Mouse (Mus musculus) ES-Bruce4 (cell line): Measurements from ENCODE around the gene Crygs. TPM values are rescaled to one million over a fixed set of nuclear protein-coding genes. Genes with fewer than 3 reads are reported as not detected.

Experiments used
- H3K27ac ChIP-seq: 2 replicates; pipeline ENCODE4 v1.5.1; 2012; ENCODE audit warnings: low read length, inconsistent platforms; ENCODE audit not compliant: insufficient read depth
- H3K27me3 ChIP-seq: 2 replicates; pipeline ENCODE4 v1.6.1; 2012; ENCODE audit warnings: mild to moderate bottlenecking, low read length, inconsistent platforms; ENCODE audit not compliant: control insufficient read depth, poor library complexity, insufficient read depth, severe bottlenecking
- H3K36me3 ChIP-seq: 2 replicates; pipeline ENCODE4 v1.6.1; 2012; ENCODE audit warnings: inconsistent platforms, mild to moderate bottlenecking, low read length, moderate library complexity; ENCODE audit not compliant: control insufficient read depth, poor library complexity, insufficient read depth, severe bottlenecking
- H3K4me1 ChIP-seq: one replicate; pipeline ENCODE4 v1.8.1; 2011; ENCODE audit warnings: low read length; ENCODE audit not compliant: control insufficient read depth, insufficient read depth
- H3K4me3 ChIP-seq: 2 replicates; pipeline ENCODE4 v1.5.1; 2011; ENCODE audit warnings: low read depth, mild to moderate bottlenecking, low read length
- H3K9ac ChIP-seq: 2 replicates; pipeline ENCODE4 v1.6.1; 2012; ENCODE audit warnings: low read depth, mild to moderate bottlenecking, inconsistent platforms; ENCODE audit not compliant: poor library complexity, severe bottlenecking
- H3K9me3 ChIP-seq: replicated peaks from 2 replicates; pipeline ENCODE4 v1.6.1; 2012; ENCODE audit warnings: mild to moderate bottlenecking, low read length, inconsistent platforms; ENCODE audit not compliant: control insufficient read depth, poor library complexity, insufficient read depth, severe bottlenecking
- CTCF ChIP-seq: IDR thresholded peaks from one replicate; pipeline ENCODE4 v1.8.1; 2011; ENCODE audit warnings: low read depth, low read length
- EP300 ChIP-seq: IDR thresholded peaks from 2 replicates; pipeline ENCODE4 v1.6.1; 2011; ENCODE audit warnings: low read depth, low read length; ENCODE audit not compliant: insufficient read depth
- POLR2A ChIP-seq: IDR thresholded peaks from one replicate; pipeline ENCODE4 v1.8.1; 2011; ENCODE audit warnings: low read length; ENCODE audit not compliant: insufficient read depth
- polyA plus RNA-seq: library from polyadenylated mRNA; stranded (reverse); fragments of >200 nt; gene quantifications from 2 replicates; pipeline ENCODE4 v1.2.4, GENCODE M21; 2011; ENCODE audit warnings: low read depth; ENCODE audit not compliant: missing spikeins, insufficient read depth, insufficient read length

Gene Crygs
- polyA plus RNA-seq, 1 experiment, result not detected

DNA sequence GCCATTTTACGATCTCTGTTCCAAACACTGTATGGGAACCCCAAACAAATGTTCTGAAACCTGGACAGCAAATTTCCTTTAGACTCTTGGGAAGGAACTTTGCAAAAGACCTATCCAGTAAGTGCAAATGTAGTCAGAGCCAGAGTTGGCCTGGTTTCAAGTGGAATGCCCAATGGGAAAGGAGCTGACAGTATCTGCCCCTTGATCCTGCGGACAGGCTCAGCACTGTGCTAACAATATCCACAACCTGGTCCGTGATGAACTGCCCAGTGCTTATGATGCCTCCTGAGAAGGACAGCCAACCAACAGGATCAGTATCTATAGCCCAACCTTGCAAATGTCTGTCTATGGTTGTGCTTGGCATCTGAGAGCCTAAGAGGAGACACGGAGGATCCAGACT, 34.1 kb upstream of the Crygs start:
- Histone ChIP-seq H3K27me3 (no peaks in the 10 kb centered on the region), H3K4me1 (no peaks in the 10 kb centered on the region), H3K36me3 (0 out of 2 replicates have a peak, but pooled peaks cover 4% of the 10 kb centered on the region), H3K4me3 (no peak overlapping the region), H3K9ac (no peak overlapping the region), H3K9me3 (no peaks in the 10 kb centered on the region), H3K27ac (no peak overlapping the region)
- no peak for TF ChIP-seq POLR2A
- no peak for TF ChIP-seq EP300
- no peak for TF ChIP-seq CTCF

DNA sequence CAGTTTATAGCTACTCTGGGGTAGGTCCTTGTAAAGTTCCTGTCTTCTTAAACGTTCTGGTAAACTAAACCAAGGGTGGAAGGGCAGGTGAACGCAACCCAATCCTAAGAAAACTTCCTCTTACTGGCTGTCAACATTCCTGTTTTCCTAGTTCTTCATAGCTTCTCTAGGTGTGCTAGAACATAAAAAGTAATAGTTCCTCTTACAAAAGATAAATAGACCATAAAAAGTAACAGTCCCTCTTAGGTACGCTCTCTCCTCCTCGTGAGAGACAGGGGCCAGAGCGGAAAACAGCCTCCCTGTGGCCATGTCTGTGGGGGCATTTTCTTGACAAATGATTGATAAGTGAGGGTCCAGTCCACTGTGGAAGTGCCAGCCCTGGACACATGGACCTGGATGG, 33.5 kb upstream of the Crygs start:
- TF ChIP-seq EP300 (no peak), POLR2A (no peak), CTCF (no peak)
- Histone ChIP-seq H3K36me3 (0 out of 2 replicates have a peak, but pooled peaks cover 6% of the 10 kb centered on the region), H3K9me3 (no peaks in the 10 kb centered on the region), H3K9ac (no peak overlapping the region), H3K4me3 (no peak overlapping the region), H3K4me1 (no peaks in the 10 kb centered on the region), H3K27me3 (no peaks in the 10 kb centered on the region), H3K27ac (no peak overlapping the region)

DNA sequence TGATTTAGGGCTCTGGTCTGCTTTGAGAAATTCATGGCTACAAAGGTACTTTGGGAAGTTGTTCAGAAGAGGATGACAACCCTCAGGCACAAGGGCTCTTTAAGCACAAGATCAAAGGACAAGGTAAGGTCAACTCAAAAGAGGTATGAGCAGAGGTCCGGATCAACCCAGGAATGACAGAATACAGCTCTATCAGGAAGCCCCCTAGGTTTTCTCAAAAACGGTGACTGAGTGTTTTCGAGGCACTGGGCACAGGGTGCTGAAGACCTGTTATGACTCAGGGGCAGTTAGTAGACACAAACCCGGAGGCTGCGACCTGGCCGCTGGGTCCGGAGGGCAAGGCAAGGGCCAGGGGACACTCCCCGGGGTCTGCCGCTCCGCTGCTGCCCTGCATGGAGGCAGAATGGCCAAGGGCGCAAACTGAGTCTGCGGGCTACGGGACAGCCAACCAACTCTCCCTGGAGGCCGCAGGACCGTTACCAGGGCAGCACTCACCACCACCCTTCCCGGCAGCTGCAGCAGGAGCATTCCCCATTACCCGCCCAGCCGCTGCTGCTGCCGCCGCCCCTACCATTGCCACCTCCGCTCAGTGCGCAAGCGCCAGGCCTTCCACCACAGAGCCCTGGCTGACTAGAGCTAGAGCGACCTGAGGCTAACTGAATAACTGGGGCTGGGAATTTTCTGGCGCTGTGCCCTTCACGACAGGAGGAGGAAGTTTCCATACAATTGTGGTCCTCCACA, 32.9 kb upstream of the Crygs start:
- Histone ChIP-seq H3K27me3 (no peaks in the 10 kb centered on the region), H3K4me3 (peak overlapping the region; percentile 68), H3K9me3 (no peaks in the 10 kb centered on the region), H3K4me1 (no peaks in the 10 kb centered on the region), H3K27ac (no peak overlapping the region), H3K36me3 (0 out of 2 replicates have a peak, but pooled peaks cover 6% of the 10 kb centered on the region), H3K9ac (peak overlapping the region; percentile 25)
- no peak for TF ChIP-seq CTCF
- no peak for TF ChIP-seq EP300
- no peak for TF ChIP-seq POLR2A

DNA sequence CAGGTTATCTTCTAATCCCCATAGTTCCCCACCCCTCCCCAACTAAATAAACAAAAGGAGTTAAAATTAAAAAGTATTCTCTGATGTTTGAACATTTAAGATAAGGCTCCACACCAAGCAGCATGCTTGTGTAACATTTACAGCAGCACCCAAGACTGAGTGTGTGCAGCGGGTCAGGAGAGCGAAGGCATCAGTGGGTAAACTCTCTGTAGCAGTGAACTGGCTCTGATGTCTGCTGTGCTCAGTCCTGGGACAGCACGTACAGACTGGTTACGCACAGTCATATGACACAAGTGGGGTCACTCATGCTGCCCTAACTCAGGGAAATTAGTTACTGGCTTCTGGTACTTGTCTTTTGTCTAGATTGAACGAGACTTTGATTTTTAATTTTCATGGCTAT, 31.5 kb upstream of the Crygs start:
- Histone ChIP-seq H3K4me1 (no peaks in the 10 kb centered on the region), H3K9ac (no peak overlapping the region), H3K9me3 (no peaks in the 10 kb centered on the region), H3K27ac (no peak overlapping the region), H3K27me3 (no peaks in the 10 kb centered on the region), H3K36me3 (0 out of 2 replicates have a peak, but pooled peaks cover 6% of the 10 kb centered on the region), H3K4me3 (no peak overlapping the region)
- TF ChIP-seq CTCF, result no peak
- no peak for TF ChIP-seq POLR2A
- no peak for TF ChIP-seq EP300

DNA sequence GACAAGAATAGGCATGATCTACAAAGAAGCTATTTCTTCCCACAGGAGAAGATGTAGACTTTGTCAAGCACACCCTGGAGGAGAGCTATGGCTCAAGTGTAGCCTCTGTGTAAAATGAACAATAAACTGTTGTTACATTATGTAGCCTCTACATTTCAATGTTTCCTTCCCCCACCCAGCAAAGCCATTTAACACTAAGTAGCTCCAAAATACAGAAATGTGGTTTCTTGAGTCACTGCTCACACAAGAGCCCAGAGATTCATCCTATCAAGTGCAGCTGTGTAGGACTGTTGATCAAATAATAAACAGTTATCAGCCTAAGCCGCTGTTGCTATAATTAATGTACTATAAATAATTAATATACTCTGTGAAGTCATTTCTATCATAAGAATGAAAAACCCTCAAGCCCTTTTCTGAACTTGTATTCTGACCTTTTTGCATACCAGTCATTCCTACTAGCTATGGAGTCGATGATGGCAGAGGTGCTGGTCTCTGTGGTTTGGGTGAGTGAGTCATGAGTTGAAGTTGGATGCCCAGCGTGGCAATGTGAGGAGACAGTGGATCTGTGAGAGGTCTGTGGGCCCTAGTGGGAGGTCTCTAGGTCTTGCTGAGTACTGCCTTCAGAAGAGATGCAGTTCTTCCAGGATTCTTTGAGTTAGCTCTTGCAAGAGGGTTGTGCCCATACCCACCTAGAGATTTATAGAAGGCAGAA, 27.9 kb upstream of the Crygs start:
- no peak for TF ChIP-seq POLR2A
- TF ChIP-seq EP300, result no peak
- no peak for TF ChIP-seq CTCF
- H3K27ac ChIP-seq, result no peak overlapping the region
- no peaks in the 10 kb centered on the region for H3K4me1 ChIP-seq
- H3K4me3 ChIP-seq, result no peak overlapping the region
- H3K36me3 ChIP-seq, result 0 out of 2 replicates have a peak, but pooled peaks cover 6% of the 10 kb centered on the region
- H3K9me3 ChIP-seq, result no peaks in the 10 kb centered on the region
- H3K9ac ChIP-seq, result no peak overlapping the region
- no peaks in the 10 kb centered on the region for H3K27me3 ChIP-seq

DNA sequence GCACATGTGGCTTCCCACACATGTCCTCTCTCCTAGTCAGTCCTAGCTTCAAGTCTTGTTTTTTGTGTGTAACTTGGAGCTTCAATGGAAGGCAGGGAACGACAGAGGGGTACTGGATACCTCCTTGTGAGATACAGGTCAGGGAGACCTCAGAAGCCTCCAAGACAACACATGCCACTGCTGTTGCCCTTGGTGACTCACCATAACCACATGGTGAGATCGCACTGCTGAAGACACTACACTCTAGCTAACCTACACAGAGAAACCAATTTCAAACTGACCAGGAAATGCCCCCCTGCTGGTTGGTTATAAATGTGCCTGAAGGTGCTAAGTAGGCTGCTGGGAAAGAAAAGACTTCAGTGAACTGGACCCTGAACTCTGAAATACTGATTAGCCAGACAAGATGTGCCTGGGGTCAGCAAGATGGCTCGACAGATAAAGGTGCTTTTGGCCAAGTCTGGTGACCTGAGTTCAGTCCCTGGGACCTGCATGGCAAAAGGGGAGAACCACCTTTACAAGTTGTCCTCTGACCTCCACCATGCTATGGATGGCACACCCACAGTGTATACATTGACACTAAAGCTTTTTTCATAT, 21.7 kb upstream of the Crygs start:
- H3K36me3 ChIP-seq, result peaks cover 5% of the 10 kb centered on the region
- no peaks in the 10 kb centered on the region for H3K4me1 ChIP-seq
- H3K27ac ChIP-seq, result no peak overlapping the region
- TF ChIP-seq CTCF (no peak), POLR2A (no peak), EP300 (no peak)
- H3K27me3 ChIP-seq, result no peaks in the 10 kb centered on the region
- no peak overlapping the region for H3K9ac ChIP-seq
- no peaks in the 10 kb centered on the region for H3K9me3 ChIP-seq
- no peak overlapping the region for H3K4me3 ChIP-seq
